Mouse (Mus musculus) limb, embryonic 14.5 days (tissue): ENCODE measurements around the gene Ptprn2. TPM values are rescaled to one million over a fixed set of nuclear protein-coding genes. Genes with fewer than 3 reads are reported as not detected.

Experiments
- ATAC-seq: fragments of 200-750 bp; cut with Nextera tagmentation; 2 replicates; pipeline ENCODE4 v1.8.0; 2017; ENCODE audit warnings: low read depth, moderate number of reproducible peaks, moderate TSS enrichment; ENCODE audit not compliant: low FRiP score
- DNase-seq: peaks from one replicate; pipeline ENCODE4 v3.0.0-alpha.2; 2015; ENCODE audit warnings: low spot score
- H3K27ac ChIP-seq: fragments of 300-500 bp; sonication (generic); replicated peaks from 2 replicates; pipeline ENCODE4 v1.5.1; 2014; ENCODE audit warnings: low read depth, mild to moderate bottlenecking, low read length, moderate library complexity, mixed read lengths
- H3K27me3 ChIP-seq: fragments of 300-500 bp; sonication (generic); 2 replicates; pipeline ENCODE4 v1.6.1; 2014; ENCODE audit warnings: low read length, mixed read lengths; ENCODE audit not compliant: control insufficient read depth, insufficient read depth
- H3K36me3 ChIP-seq: fragments of 300-500 bp; sonication (generic); 2 replicates; pipeline ENCODE4 v1.6.1; 2014; ENCODE audit warnings: mild to moderate bottlenecking, low read length, moderate library complexity, mixed read lengths; ENCODE audit not compliant: control insufficient read depth, insufficient read depth
- H3K4me1 ChIP-seq: fragments of 300-500 bp; sonication (generic); 2 replicates; pipeline ENCODE4 v1.6.1; 2014; ENCODE audit warnings: antibody characterized with exemption, low read length, mixed read lengths; ENCODE audit not compliant: control insufficient read depth, insufficient read depth
- H3K4me2 ChIP-seq: fragments of 300-500 bp; sonication (generic); replicated peaks from 2 replicates; pipeline ENCODE4 v1.6.1; 2014; ENCODE audit warnings: low read depth, mild to moderate bottlenecking, low read length, moderate library complexity; ENCODE audit not compliant: severe bottlenecking
- H3K4me3 ChIP-seq: fragments of 300-500 bp; sonication (generic); replicated peaks from 2 replicates; pipeline ENCODE4 v1.5.1; 2014; ENCODE audit warnings: low read length
- H3K9ac ChIP-seq: fragments of 300-500 bp; sonication (generic); 2 replicates; pipeline ENCODE4 v1.6.1; 2014; ENCODE audit warnings: mild to moderate bottlenecking, low read depth, low read length, moderate library complexity; ENCODE audit not compliant: severe bottlenecking
- H3K9me3 ChIP-seq: fragments of 300-500 bp; sonication (generic); 2 replicates; pipeline ENCODE4 v1.6.1; 2016; ENCODE audit warnings: low read length; ENCODE audit not compliant: control insufficient read depth
- POLR2A ChIP-seq: fragments of 200-500 bp; IDR thresholded peaks from 2 replicates; pipeline ENCODE4 v1.8.0; 2012; ENCODE audit warnings: inconsistent platforms, mild to moderate bottlenecking, moderate library complexity, borderline replicate concordance; ENCODE audit not compliant: insufficient read depth, insufficient read length; ENCODE audit errors: extremely low read depth
- WGBS: fragments of 180-500 bp; shearing (Covaris S2); extraction: QIAGEN DNeasy Blood & Tissue Kit; methylation state at CpG from one replicate; pipeline ENCODE4 v1.1.7; 2014; 5-methylcytosine and 5-hydroxymethylcytosine counted together
- polyA plus RNA-seq, 2 experiments: library from polyadenylated mRNA; depleted of rRNA in 1 of 2; stranded (reverse) in 1 of 2; unstranded in 1 of 2; fragments of >200 nt; fragmentation: Nextera tagmentation in 1 of 2; extraction: Ambion mirVana in 1 of 2; gene quantifications; 2 replicates each; pipeline versions ENCODE4 v1.2.1 to v1.2.3; 2012 to 2014

Ptprn2 gene
- polyA plus RNA-seq, 2 experiments, result 0.08 to 0.65 TPM

DNA sequence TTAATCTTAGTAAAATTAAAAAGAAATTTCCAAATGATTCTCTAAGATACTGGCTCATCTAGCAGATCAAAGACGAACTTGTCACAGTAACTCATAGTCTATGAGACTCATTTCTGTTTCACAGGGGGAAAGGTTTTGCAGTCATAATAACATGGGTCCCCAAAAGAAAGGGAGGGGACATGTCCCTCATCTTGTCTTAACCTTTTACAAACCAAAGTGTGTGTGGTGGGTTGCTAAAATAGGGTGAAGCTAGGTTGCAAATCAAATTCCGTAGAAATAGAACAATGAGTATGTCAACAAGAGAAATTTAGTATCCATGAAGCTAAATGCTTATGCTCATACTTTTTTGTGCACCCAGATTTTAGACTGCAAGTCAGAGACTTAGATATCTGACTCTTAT, 671.7 kb downstream of the Ptprn2 start:
- ATAC-seq, result no peak
- Histone ChIP-seq H3K27ac (no peak overlapping the region), H3K4me2 (no peak overlapping the region), H3K27me3 (peaks cover 98% of the 10 kb centered on the region), H3K4me3 (no peak overlapping the region), H3K4me1 (peaks cover 22% of the 10 kb centered on the region), H3K9ac (no peak overlapping the region), H3K36me3 (no peaks in the 10 kb centered on the region), H3K9me3 (no peaks in the 10 kb centered on the region)
- TF ChIP-seq POLR2A, result no peak
- 66% methylated on average over 2 of the region's 2 CpGs for WGBS
- no peak for DNase-seq

DNA sequence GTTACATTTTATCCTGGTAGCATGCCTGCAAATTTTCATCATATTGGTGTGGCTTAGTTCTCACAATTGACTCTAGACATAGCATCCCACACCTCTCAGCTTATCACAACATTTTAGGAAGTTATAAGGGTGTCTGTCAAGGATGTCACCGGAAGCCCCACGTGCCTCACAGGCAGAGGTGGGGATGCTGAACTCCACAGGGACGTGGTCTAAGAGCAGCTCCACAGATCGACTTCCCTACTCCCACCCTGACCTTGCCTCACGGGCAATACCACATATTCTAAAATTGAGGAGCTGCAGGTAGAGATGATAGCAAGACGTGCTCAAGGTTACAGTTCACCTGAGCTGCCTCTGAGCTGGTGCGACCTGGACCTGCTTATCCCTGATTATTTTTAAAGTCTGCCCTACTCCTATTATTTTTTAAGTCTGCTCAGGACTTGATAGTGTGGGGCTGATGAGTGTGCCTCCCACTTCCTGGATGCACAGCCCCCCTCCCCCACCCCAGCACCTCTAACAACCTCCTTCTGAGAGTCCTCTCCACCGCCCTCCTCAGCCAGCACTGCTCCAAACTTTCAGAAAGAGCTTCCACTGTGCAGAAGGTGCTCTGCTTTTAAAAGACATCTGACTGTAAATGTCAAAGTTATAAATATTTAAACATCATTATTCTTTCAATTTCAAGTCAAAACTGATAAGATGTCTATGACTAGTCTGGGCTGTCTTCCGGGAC, 672.3 kb downstream of the Ptprn2 start:
- no peak overlapping the region for H3K9ac ChIP-seq
- DNase-seq (no peak), ATAC-seq (no peak)
- no peak for TF ChIP-seq POLR2A
- H3K27ac ChIP-seq, result no peak overlapping the region
- H3K4me1 ChIP-seq, result peaks cover 22% of the 10 kb centered on the region
- no peaks in the 10 kb centered on the region for H3K36me3 ChIP-seq
- H3K4me3 ChIP-seq, result no peak overlapping the region
- WGBS, result 24% methylated on average over 9 of the region's 9 CpGs
- H3K9me3 ChIP-seq, result no peaks in the 10 kb centered on the region
- peaks cover 93% of the 10 kb centered on the region for H3K27me3 ChIP-seq
- no peak overlapping the region for H3K4me2 ChIP-seq

DNA sequence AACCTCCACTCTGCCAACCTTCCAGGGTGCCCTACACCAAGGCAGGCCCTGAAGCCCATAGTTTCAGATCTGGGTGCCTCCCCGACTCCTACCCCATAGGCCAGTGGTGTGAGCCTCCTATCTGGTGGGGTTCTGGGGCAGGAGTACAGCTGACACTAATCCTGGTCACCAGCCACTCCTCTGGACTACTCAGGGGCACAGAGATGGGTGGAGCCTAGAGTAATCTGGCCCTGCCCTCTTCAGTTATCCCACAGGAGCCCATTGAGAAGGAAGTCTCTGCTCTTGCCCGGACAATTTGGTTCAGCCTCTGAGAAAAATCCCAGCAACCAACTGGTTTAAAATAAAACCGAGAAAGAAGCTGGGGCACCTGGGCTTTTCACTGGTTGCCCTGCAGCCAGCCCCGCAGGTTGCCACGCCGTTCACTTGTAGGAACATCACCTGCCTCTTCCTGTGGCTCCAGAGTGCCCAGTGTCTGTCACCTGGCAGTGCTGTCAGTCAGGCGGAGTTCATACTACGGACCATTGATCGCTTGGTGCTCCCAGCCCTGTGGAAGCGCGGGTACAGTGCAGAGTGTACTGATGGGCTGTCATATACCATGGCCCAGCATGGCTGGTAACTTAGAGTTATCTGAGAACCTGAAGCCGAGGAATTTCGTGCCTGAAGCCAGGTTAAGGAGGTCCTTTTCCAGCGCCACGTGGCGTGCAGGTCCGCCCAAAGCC, 673.6 kb downstream of the Ptprn2 start:
- ATAC-seq (no peak), DNase-seq (no peak)
- Histone ChIP-seq H3K27ac (no peak overlapping the region), H3K4me1 (peaks cover 20% of the 10 kb centered on the region), H3K4me2 (peak overlapping the region; percentile 51; the same call in 1 of the 2 replicates), H3K4me3 (peak overlapping the region; percentile 28), H3K36me3 (no peaks in the 10 kb centered on the region), H3K27me3 (peaks cover 80% of the 10 kb centered on the region), H3K9ac (no peak overlapping the region), H3K9me3 (no peaks in the 10 kb centered on the region)
- 15% methylated on average over 17 of the region's 17 CpGs for WGBS
- no peak for TF ChIP-seq POLR2A

DNA sequence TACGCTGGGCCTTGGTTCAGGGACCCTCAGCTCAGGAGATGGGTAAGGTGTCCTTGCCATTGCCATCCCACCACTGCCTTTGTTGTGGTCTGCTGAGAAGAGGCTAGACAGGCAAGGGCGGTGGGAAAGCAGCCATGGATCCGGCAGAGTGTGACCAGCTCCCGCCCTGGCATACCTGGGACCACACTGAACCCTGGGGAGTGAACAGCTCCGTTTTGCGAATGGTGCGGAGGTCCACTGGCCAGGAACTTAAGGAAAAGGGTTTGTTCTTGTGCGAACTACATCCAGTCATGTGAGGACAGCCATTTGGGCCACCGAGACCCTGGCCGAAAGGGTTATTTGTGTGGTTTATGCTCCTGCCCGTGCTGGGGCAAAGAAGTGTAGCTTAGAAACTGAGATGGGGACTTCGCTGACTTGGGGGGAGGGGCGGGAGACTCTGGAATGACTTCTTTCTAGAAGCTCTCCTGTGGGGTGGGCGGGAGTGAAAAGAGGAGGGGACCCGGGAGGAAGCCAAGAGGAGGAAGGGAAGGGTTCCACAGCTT, 674.2 kb downstream of the Ptprn2 start:
- peak overlapping the region; percentile 28 for H3K4me3 ChIP-seq
- peak overlapping the region; percentile 51 for H3K4me2 ChIP-seq
- peaks cover 74% of the 10 kb centered on the region for H3K27me3 ChIP-seq
- no peaks in the 10 kb centered on the region for H3K9me3 ChIP-seq
- H3K27ac ChIP-seq, result no peak overlapping the region
- no peaks in the 10 kb centered on the region for H3K36me3 ChIP-seq
- H3K4me1 ChIP-seq, result peaks cover 17% of the 10 kb centered on the region; the same call in 1 of the 2 replicates
- no peak overlapping the region for H3K9ac ChIP-seq
- ATAC-seq, result no peak
- 4% methylated on average over 15 of the region's 15 CpGs for WGBS
- TF ChIP-seq POLR2A, result no peak
- no peak for DNase-seq

DNA sequence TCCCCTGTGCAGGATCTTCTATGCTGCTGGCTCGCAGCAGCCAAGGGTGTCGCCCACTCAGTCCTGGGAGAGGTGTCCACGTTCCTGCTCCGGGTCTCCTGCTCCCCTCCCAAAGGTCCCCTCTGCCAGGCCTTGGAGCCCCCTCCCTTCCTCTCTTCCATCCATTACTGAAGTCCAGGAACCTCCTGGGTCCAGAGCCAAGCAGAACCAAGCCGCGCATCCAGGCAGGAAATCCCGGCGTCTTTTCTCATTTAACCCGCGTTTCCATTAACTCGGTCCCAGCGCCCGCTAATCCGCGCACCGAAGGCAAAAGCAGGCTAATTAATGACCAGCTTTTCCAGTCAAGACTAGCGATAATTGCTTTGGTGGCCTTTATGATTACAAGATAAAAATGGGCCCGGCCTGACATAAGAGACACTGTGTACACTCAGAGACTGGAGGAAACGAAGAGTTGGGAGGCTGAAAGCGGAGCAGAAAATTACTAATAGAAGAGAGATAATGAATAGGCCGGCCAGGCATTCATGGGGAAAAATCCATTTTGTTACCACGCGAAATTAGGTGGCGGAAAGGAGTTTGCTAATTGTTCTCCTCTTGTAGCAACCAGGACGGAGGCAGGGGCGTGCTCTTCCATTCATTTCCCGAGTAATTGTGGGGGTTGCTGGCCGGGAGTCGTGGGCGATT, 674.8 kb downstream of the Ptprn2 start:
- 2% methylated on average over 29 of the region's 30 CpGs for WGBS
- peaks cover 68% of the 10 kb centered on the region for H3K27me3 ChIP-seq
- DNase-seq, result no peak
- no peak overlapping the region for H3K27ac ChIP-seq
- peak overlapping the region; percentile 28 for H3K4me3 ChIP-seq
- no peak for TF ChIP-seq POLR2A
- H3K9ac ChIP-seq, result no peak overlapping the region
- no peaks in the 10 kb centered on the region for H3K36me3 ChIP-seq
- H3K4me1 ChIP-seq, result peaks cover 17% of the 10 kb centered on the region; the same call in 1 of the 2 replicates
- no peaks in the 10 kb centered on the region for H3K9me3 ChIP-seq
- peak overlapping the region; percentile 51 for H3K4me2 ChIP-seq
- ATAC-seq, result peak; percentile 28; the same call in 1 of the 2 replicates
